Mouse (Mus musculus): ENCODE data around the gene Cd248. TPM values are rescaled to one million over a fixed set of nuclear protein-coding genes. Genes with fewer than 3 reads are reported as not detected.
A peak's percentile ranks its signal among the peaks of the same experiment; 100 is the strongest.
"Not testable (repeated sequence)": the region's sequence is repeated elsewhere in the genome, so short reads cannot be mapped to it uniquely, and the experiment has no call there.

Gene Cd248
- total RNA-seq, 2 experiments from 2014 or later = 2.4 to 3.9 TPM

GRCm38 (mm10) chr19:5079279-5079678 is 11.4 kb downstream of the Cd248 start:
- DNase-seq = no peak

- peak in 1 of 2 experiments; percentile 21 for DNase-seq
These were observed 14.1 kb downstream of the Cd248 start for GRCm38 (mm10) chr19:5082005-5082404.

GRCm38 (mm10) chr19:5082596-5082995 is 14.7 kb downstream of the Cd248 start:
- DNase-seq = no peak

GRCm38 (mm10) chr19:5083961-5084833 is 16.3 kb downstream of the Cd248 start:
- peak in 1 of 2 experiments; percentile 5 for DNase-seq

GRCm38 (mm10) chr19:5084834-5085144 is 16.9 kb downstream of the Cd248 start:
- peak in 1 of 2 experiments; percentile 23 for DNase-seq

GRCm38 (mm10) chr19:5085145-5085863 is 17.4 kb downstream of the Cd248 start, which contains the start of gene Tmem151a:
Gene Tmem151a, minus strand, starts transcription at chr19:5085531.
- peak in 1 of 2 experiments; percentile 60 for DNase-seq

GRCm38 (mm10) chr19:5086533-5086932 is 18.7 kb downstream of the Cd248 start:
- DNase-seq = not testable (repeated sequence)

- peak; percentile 92 for DNase-seq
These were observed 20.2 kb downstream of the Cd248 start, which contains the start of gene Yif1a for GRCm38 (mm10) chr19:5087884-5088728. Gene Yif1a, plus strand, starts transcription at chr19:5088538.

- DNase-seq = no peak
These were observed 21.4 kb downstream of the Cd248 start for GRCm38 (mm10) chr19:5089324-5089723.

GRCm38 (mm10) chr19:5092083-5092482 is 24.2 kb downstream of the Cd248 start:
- no peak for DNase-seq

- no peak for DNase-seq
These were observed 25.8 kb downstream of the Cd248 start for GRCm38 (mm10) chr19:5093481-5094242.

- peak; percentile 96 to 97 for DNase-seq
These were observed 26.4 kb downstream of the Cd248 start for GRCm38 (mm10) chr19:5094243-5094632.

- no peak for DNase-seq
These were observed 27.0 kb downstream of the Cd248 start for GRCm38 (mm10) chr19:5094746-5095417.

GRCm38 (mm10) chr19:5095887-5096474 is 28.1 kb downstream of the Cd248 start:
- peak; percentile 79 to 81 for DNase-seq

- no peak for DNase-seq
These were observed 29.9 kb downstream of the Cd248 start for GRCm38 (mm10) chr19:5097521-5098362.

GRCm38 (mm10) chr19:5098363-5099143 is 30.7 kb downstream of the Cd248 start, which contains the start of gene Cnih2:
Gene Cnih2, minus strand, starts transcription at chr19:5098521.
- DNase-seq = peak; percentile 81 to 84

- no peak for DNase-seq
These were observed 38.2 kb downstream of the Cd248 start for GRCm38 (mm10) chr19:5106074-5106473.

GRCm38 (mm10) chr19:5106731-5107191 is 38.9 kb downstream of the Cd248 start, which contains the start of gene Rab1b:
Gene Rab1b, minus strand, starts transcription at chr19:5107072.
- peak; percentile 99 for DNase-seq
